Mouse (Mus musculus) spleen, adult 2 months (tissue): ENCODE data around the gene M6pr. TPM values are rescaled to one million over a fixed set of nuclear protein-coding genes. Genes with fewer than 3 reads are reported as not detected.

Source experiments
- DNase-seq, 2 experiments: peaks; one replicate each; pipeline versions ENCODE4 v3.0.0 to v3.0.0-alpha.2; 2012 to 2021; ENCODE audit warnings: low spot score in 2 of 2, low read depth in 1 of 2
- H3K27ac ChIP-seq: fragments of 200-500 bp; 2 replicates; pipeline ENCODE4 v1.5.1; 2012; ENCODE audit warnings: low read length, inconsistent platforms; ENCODE audit not compliant: insufficient read depth
- H3K27me3 ChIP-seq: fragments of 200-500 bp; 2 replicates; pipeline ENCODE4 v1.6.1; 2012; ENCODE audit warnings: mild to moderate bottlenecking, moderate library complexity, low read length, inconsistent platforms; ENCODE audit not compliant: control insufficient read depth, insufficient read depth
- H3K36me3 ChIP-seq: fragments of 200-500 bp; 2 replicates; pipeline ENCODE4 v1.6.1; 2012; ENCODE audit warnings: mild to moderate bottlenecking, low read length, inconsistent platforms; ENCODE audit not compliant: control insufficient read depth, insufficient read depth
- H3K4me1 ChIP-seq: fragments of 200-500 bp; 2 replicates; pipeline ENCODE4 v1.6.1; 2011; ENCODE audit warnings: inconsistent platforms; ENCODE audit not compliant: control insufficient read depth, insufficient read depth, insufficient read length
- H3K4me3 ChIP-seq: fragments of 200-500 bp; 2 replicates; pipeline ENCODE4 v1.5.1; 2011; ENCODE audit warnings: mild to moderate bottlenecking, inconsistent platforms; ENCODE audit not compliant: insufficient read depth, insufficient read length; ENCODE audit errors: extremely low read depth
- CTCF ChIP-seq: fragments of 200-500 bp; IDR thresholded peaks from 2 replicates; pipeline ENCODE4 v1.5.1; 2011; ENCODE audit warnings: mild to moderate bottlenecking, inconsistent platforms; ENCODE audit not compliant: insufficient read depth, insufficient read length, insufficient replicate concordance; ENCODE audit errors: extremely low read depth
- POLR2A ChIP-seq: fragments of 200-500 bp; IDR thresholded peaks from 2 replicates; pipeline ENCODE4 v1.6.1; 2011; ENCODE audit warnings: low read depth, low read length, inconsistent platforms
- WGBS: fragments of 180-500 bp; shearing (Covaris S2); methylation state at CpG from one replicate; pipeline ENCODE4 v1.1.7; 2018; 5-methylcytosine and 5-hydroxymethylcytosine counted together
- polyA plus RNA-seq: library from polyadenylated mRNA; depleted of rRNA; stranded (reverse); fragments of >200 nt; gene quantifications from 2 replicates; pipeline ENCODE4 v1.2.3, GENCODE M21; 2012; rRNA removed

M6pr gene
- 41.5 and 44.9 TPM in 2 replicates for polyA plus RNA-seq

GRCm38 (mm10) chr6:122308505-122309393 lies at the start of gene M6pr:
M6pr (plus strand) TSS chr6:122308720.
- DNase-seq: peak; percentile 92 to 98
- Histone ChIP-seq H3K27ac (peak within 1 kb of the TSS; percentile 86), H3K4me1 (peaks cover 6% of the 10 kb centered on the region), H3K4me3 (peak within 1 kb of the TSS; percentile 86), H3K36me3 (peaks cover 5% of the 10 kb centered on the region), H3K27me3 (no peaks in the 10 kb centered on the region)
- TF ChIP-seq POLR2A: peak; percentile 56; the same call in 1 of the 2 replicates
- peak; percentile 83; the same call in 1 of the 2 replicates for TF ChIP-seq CTCF
- under 1% methylated on average over 49 of the region's 49 CpGs for WGBS

- no peaks in the 10 kb centered on the region for H3K4me1 ChIP-seq
- no peaks in the 10 kb centered on the region for H3K27me3 ChIP-seq
- H3K36me3 ChIP-seq: no peaks in the 10 kb centered on the region
- WGBS: 86% methylated on average over 8 of the region's 8 CpGs
- DNase-seq: no peak
- TF ChIP-seq CTCF (no peak), POLR2A (no peak)
- no peak overlapping the region for H3K4me3 ChIP-seq
- H3K27ac ChIP-seq: no peak overlapping the region
Measured at GRCm38 (mm10) chr6:122262543-122262942, 46.0 kb upstream of the M6pr start.

GRCm38 (mm10) chr6:122268561-122268960 lies 40.0 kb upstream of the M6pr start:
- no peaks in the 10 kb centered on the region for H3K4me1 ChIP-seq
- H3K27me3 ChIP-seq: no peaks in the 10 kb centered on the region
- H3K4me3 ChIP-seq: no peak overlapping the region
- no peak for DNase-seq
- TF ChIP-seq CTCF: no peak
- H3K27ac ChIP-seq: no peak overlapping the region
- no peaks in the 10 kb centered on the region for H3K36me3 ChIP-seq
- WGBS: 60% methylated on average over 3 of the region's 3 CpGs

GRCm38 (mm10) chr6:122269170-122269569 lies 39.4 kb upstream of the M6pr start:
- WGBS: 83% methylated on average over 4 of the region's 4 CpGs
- Histone ChIP-seq H3K36me3 (no peaks in the 10 kb centered on the region), H3K27ac (no peak overlapping the region; the same call in 1 of the 2 replicates), H3K4me1 (no peaks in the 10 kb centered on the region), H3K27me3 (no peaks in the 10 kb centered on the region), H3K4me3 (no peak overlapping the region)
- TF ChIP-seq POLR2A (no peak), CTCF (no peak)
- DNase-seq: no peak

GRCm38 (mm10) chr6:122270152-122270551 lies 38.4 kb upstream of the M6pr start:
- no peaks in the 10 kb centered on the region for H3K36me3 ChIP-seq
- TF ChIP-seq POLR2A (no peak), CTCF (no peak)
- no peaks in the 10 kb centered on the region for H3K27me3 ChIP-seq
- no peak overlapping the region for H3K27ac ChIP-seq
- 73% methylated on average over 11 of the region's 11 CpGs for WGBS
- H3K4me3 ChIP-seq: no peak overlapping the region
- DNase-seq: no peak
- no peaks in the 10 kb centered on the region for H3K4me1 ChIP-seq

GRCm38 (mm10) chr6:122274546-122274945 lies 34.0 kb upstream of the M6pr start:
- Histone ChIP-seq H3K27ac (0 out of 2 replicates have a peak overlapping the region, but pooled peaks have one; percentile 1), H3K4me1 (no peaks in the 10 kb centered on the region), H3K36me3 (no peaks in the 10 kb centered on the region), H3K27me3 (no peaks in the 10 kb centered on the region), H3K4me3 (no peak overlapping the region)
- no peak for TF ChIP-seq POLR2A
- TF ChIP-seq CTCF: no peak
- WGBS: 49% methylated on average over 5 of the region's 5 CpGs
- no peak for DNase-seq

- DNase-seq: no peak
- H3K27me3 ChIP-seq: no peaks in the 10 kb centered on the region
- no peak overlapping the region for H3K4me3 ChIP-seq
- WGBS: 88% methylated on average over 7 of the region's 7 CpGs
- H3K27ac ChIP-seq: no peak overlapping the region
- H3K36me3 ChIP-seq: no peaks in the 10 kb centered on the region
- no peaks in the 10 kb centered on the region for H3K4me1 ChIP-seq
- no peak for TF ChIP-seq POLR2A
- TF ChIP-seq CTCF: no peak
Measured at GRCm38 (mm10) chr6:122276565-122276964, 32.0 kb upstream of the M6pr start.
